In genomic region chrX:58028858-58029257, GRCm38 (mm10) we compare ENCODE assay signal across 21 mouse cellular contexts. TPM values are rescaled to one million over a fixed set of nuclear protein-coding genes. Genes with fewer than 3 reads are reported as not detected.
DNase-seq lines count a peak whose midpoint lies in the region; ATAC-seq lines count a peak whose summit lies in the region.
"Had no signal": no experiment of that assay in that cellular context is flagged by ENCODE, and none has a peak within 500 bp of the region (broad histone marks: within the 10 kb centered on the region; RNA-seq: fewer than 3 reads in every experiment).

No protein-coding gene starts in this region.

- H3K36me3 ChIP-seq in embryonic facial prominence, embryonic 11.5 days (replicated peaks; ENCODE audit: control insufficient read depth, insufficient read depth, low read depth, low read length), result no peaks in the 10 kb centered on the region
- no peaks in the 10 kb centered on the region for H3K36me3 ChIP-seq in hindbrain, embryonic 14.5 days (replicated peaks; ENCODE audit: control insufficient read depth, insufficient read depth)
- H3K36me3 ChIP-seq in midbrain, embryonic 15.5 days (replicated peaks), result no peaks in the 10 kb centered on the region
- H3K36me3 ChIP-seq: heart, embryonic 15.5 days; limb, embryonic 13.5 days had no signal

- no peak for ATAC-seq in embryonic facial prominence, embryonic 11.5 days (replicated peaks; ENCODE audit: insufficient number of reproducible peaks, low FRiP score, low TSS enrichment, low read depth)
- no peak for ATAC-seq in hindbrain, embryonic 14.5 days (ENCODE audit: low FRiP score)
- ATAC-seq in midbrain, embryonic 15.5 days (replicated peaks), result no peak
- ATAC-seq: activated CD4-positive, CD25-positive, alpha-beta regulatory T cell, adult 4 months had no signal

- no peak overlapping the region for H3K9ac ChIP-seq in embryonic facial prominence, embryonic 11.5 days (replicated peaks; ENCODE audit: low read length)
- H3K9ac ChIP-seq in hindbrain, embryonic 14.5 days, result no peak overlapping the region
- no peak overlapping the region for H3K9ac ChIP-seq in midbrain, embryonic 15.5 days
- H3K9ac ChIP-seq: heart, embryonic 15.5 days; limb, embryonic 13.5 days had no signal

- H3K9me3 ChIP-seq in embryonic facial prominence, embryonic 11.5 days (replicated peaks; ENCODE audit: control insufficient read depth, low read length), result no peaks in the 10 kb centered on the region
- H3K9me3 ChIP-seq in hindbrain, embryonic 14.5 days (ENCODE audit: control insufficient read depth, low read length), result no peaks in the 10 kb centered on the region
- H3K9me3 ChIP-seq in midbrain, embryonic 15.5 days, result no peaks in the 10 kb centered on the region
- H3K9me3 ChIP-seq: heart, embryonic 15.5 days; limb, embryonic 13.5 days had no signal

- H3K27me3 ChIP-seq in embryonic facial prominence, embryonic 11.5 days (ENCODE audit: control insufficient read depth, insufficient read depth, low read length), result peaks cover 10% of the 10 kb centered on the region
- peaks cover 36% of the 10 kb centered on the region for H3K27me3 ChIP-seq in hindbrain, embryonic 14.5 days (ENCODE audit: control insufficient read depth, insufficient read depth, low read length)
- 0 out of 2 replicates have a peak, but pooled peaks cover 3% of the 10 kb centered on the region for H3K27me3 ChIP-seq in midbrain, embryonic 15.5 days (replicated peaks)

- H3K4me1 ChIP-seq in embryonic facial prominence, embryonic 11.5 days (ENCODE audit: control insufficient read depth, insufficient read depth, low read length), result no peaks in the 10 kb centered on the region
- no peaks in the 10 kb centered on the region for H3K4me1 ChIP-seq in hindbrain, embryonic 14.5 days (replicated peaks; ENCODE audit: control insufficient read depth, insufficient read depth, low read length)
- no peaks in the 10 kb centered on the region; the same call in 1 of the 2 replicates for H3K4me1 ChIP-seq in midbrain, embryonic 15.5 days
- H3K4me1 ChIP-seq: limb, embryonic 13.5 days had no signal

- H3K4me2 ChIP-seq in embryonic facial prominence, embryonic 11.5 days (ENCODE audit: low read depth, low read length), result no peak overlapping the region
- peak overlapping the region; percentile 53 for H3K4me2 ChIP-seq in hindbrain, embryonic 14.5 days (replicated peaks)
- no peak overlapping the region; the same call in 1 of the 2 replicates for H3K4me2 ChIP-seq in midbrain, embryonic 15.5 days
- H3K4me2 ChIP-seq: heart, embryonic 15.5 days had no signal

- H3K4me3 ChIP-seq in embryonic facial prominence, embryonic 11.5 days (ENCODE audit: low read depth, low read length), result no peak overlapping the region
- H3K4me3 ChIP-seq in hindbrain, embryonic 14.5 days (replicated peaks; ENCODE audit: low read length), result 0 out of 2 replicates have a peak overlapping the region, but pooled peaks have one; percentile 2
- H3K4me3 ChIP-seq in midbrain, embryonic 15.5 days, result no peak overlapping the region
- H3K4me3 ChIP-seq: erythroblast, embryonic 14.5 days had no signal

- H3K27ac ChIP-seq in embryonic facial prominence, embryonic 11.5 days (replicated peaks; ENCODE audit: low read depth, low read length), result no peak overlapping the region
- H3K27ac ChIP-seq in hindbrain, embryonic 14.5 days, result 0 out of 2 replicates have a peak overlapping the region, but pooled peaks have one; percentile 74
- H3K27ac ChIP-seq in midbrain, embryonic 15.5 days, result 0 out of 2 replicates have a peak overlapping the region, but pooled peaks have one; percentile 20
- H3K27ac ChIP-seq: heart, embryonic 15.5 days; limb, embryonic 13.5 days had no signal

- 10% methylated on average over 8 of the region's 8 CpGs for WGBS in embryonic facial prominence, embryonic 11.5 days
- 29% methylated on average over 8 of the region's 8 CpGs for WGBS in hindbrain, embryonic 14.5 days
- WGBS in midbrain, embryonic 15.5 days, result 26% methylated on average over 8 of the region's 8 CpGs

- peak; percentile 19 for DNase-seq in left cerebral cortex, postnatal 4 days
- DNase-seq in left cerebral cortex, adult 8-10 months (ENCODE audit: low spot score in 2 of 2), result no peak
- peak; percentile 13 for DNase-seq in embryonic facial prominence, embryonic 11.5 days (ENCODE audit: low spot score)
- DNase-seq in hindbrain, embryonic 14.5 days (ENCODE audit: low spot score), result no peak
- no peak for DNase-seq in Muller cell, postnatal 12 days (ENCODE audit: inconsistent ontology term)
- DNase-seq in right cerebral cortex, postnatal 4 days, result no peak
- DNase-seq in ovary, postnatal 36 days (ENCODE audit: low spot score), result no peak
- DNase-seq: adrenal gland, postnatal 36 days; cerebellum, adult 9-11 months; kidney, adult 2 months; kidney, postnatal 36 days; right cerebral cortex, postnatal 25 days had no signal

- intact Hi-C loops in left cerebral cortex, postnatal 4 days (cut with DNase I), result no loop called here

RNA-seq across cellular contexts. Expression of gene Zic3, which starts 6.4 kb away (rescaled TPM):
- total RNA-seq in left cerebral cortex, postnatal 4 days (2021), result 1 to 10 TPM; 6.4 to 8.9 TPM
- 1 to 10 TPM; 2.2 to 5.7 (median 3.5) TPM for total RNA-seq in left cerebral cortex, adult 8-10 months (2022)
- polyA plus RNA-seq in embryonic facial prominence, embryonic 11.5 days (2014; fragmentation: Nextera tagmentation; extraction: Ambion mirVana), result 3.9 and 4.6 TPM in 2 replicates
- polyA plus RNA-seq in hindbrain, embryonic 14.5 days (2014; fragmentation: Nextera tagmentation; extraction: Ambion mirVana), result 17.1 and 18.9 TPM in 2 replicates
- 18.0 and 18.3 TPM in 2 replicates for polyA plus RNA-seq in midbrain, embryonic 15.5 days (2015; fragmentation: Nextera tagmentation; extraction: Ambion mirVana)
- total RNA-seq: adrenal gland, postnatal 36 days; granulocyte monocyte progenitor cell, adult 5-6 weeks; MEL; monocyte, adult 5-6 weeks had no signal
- polyA plus RNA-seq: activated CD4-positive, CD25-positive, alpha-beta regulatory T cell, adult 4 months; erythroblast, embryonic 14.5 days; kidney, adult 2 months; liver, embryonic 16.5 days had no signal

Comparison
In these comparisons a context has a peak if more than half of its experiments do, and no peak if none do; other contexts are left out.
1. DNase-seq: peak in left cerebral cortex, postnatal 4 days (single experiment) and embryonic facial prominence, embryonic 11.5 days (single experiment); none in left cerebral cortex, adult 8-10 months (0 of 2), hindbrain, embryonic 14.5 days (single experiment), Muller cell, postnatal 12 days (single experiment), right cerebral cortex, postnatal 4 days (single experiment) and ovary, postnatal 36 days (single experiment).